Mouse (Mus musculus) midbrain, embryonic 12.5 days (tissue): ENCODE data around the gene Cacna1c. TPM values are rescaled to one million over a fixed set of nuclear protein-coding genes. Genes with fewer than 3 reads are reported as not detected.

Source experiments
- ATAC-seq: fragments of 200-750 bp; cut with Nextera tagmentation; 2 replicates; pipeline ENCODE4 v1.8.0; 2017; ENCODE audit warnings: low read depth, moderate TSS enrichment, moderate library complexity; ENCODE audit not compliant: low FRiP score
- H3K27ac ChIP-seq: fragments of 300-500 bp; sonication (generic); replicated peaks from 2 replicates; pipeline ENCODE4 v1.5.1; 2016; ENCODE audit warnings: mild to moderate bottlenecking
- H3K27me3 ChIP-seq: fragments of 300-500 bp; sonication (generic); 2 replicates; pipeline ENCODE4 v1.6.1; 2016; ENCODE audit warnings: mild to moderate bottlenecking
- H3K36me3 ChIP-seq: fragments of 300-500 bp; sonication (generic); 2 replicates; pipeline ENCODE4 v1.6.1; 2016
- H3K4me1 ChIP-seq: fragments of 300-500 bp; sonication (generic); 2 replicates; pipeline ENCODE4 v1.6.1; 2016
- H3K4me2 ChIP-seq: fragments of 300-500 bp; sonication (generic); replicated peaks from 2 replicates; pipeline ENCODE4 v1.6.1; 2016; ENCODE audit warnings: mild to moderate bottlenecking, moderate library complexity
- H3K4me3 ChIP-seq: fragments of 300-500 bp; sonication (generic); 2 replicates; pipeline ENCODE4 v1.5.1; 2016; ENCODE audit warnings: mild to moderate bottlenecking
- H3K9ac ChIP-seq: fragments of 300-500 bp; sonication (generic); replicated peaks from 2 replicates; pipeline ENCODE4 v1.6.1; 2016; ENCODE audit warnings: mild to moderate bottlenecking, moderate library complexity
- H3K9me3 ChIP-seq: fragments of 300-500 bp; sonication (generic); 2 replicates; pipeline ENCODE4 v1.6.1; 2016; ENCODE audit warnings: mild to moderate bottlenecking
- WGBS: fragments of 180-500 bp; shearing (Covaris S2); methylation state at CpG from one replicate; pipeline ENCODE4 v1.1.7; 2016; 5-methylcytosine and 5-hydroxymethylcytosine counted together
- polyA plus RNA-seq: library from polyadenylated mRNA; unstranded; fragments of >200 nt; fragmentation: Nextera tagmentation; extraction: Ambion mirVana; gene quantifications from 2 replicates; pipeline ENCODE4 v1.2.1, GENCODE M21; 2016

The Cacna1c gene
- polyA plus RNA-seq, 1 experiment from 2014 or later, result 5.1 TPM

DNA sequence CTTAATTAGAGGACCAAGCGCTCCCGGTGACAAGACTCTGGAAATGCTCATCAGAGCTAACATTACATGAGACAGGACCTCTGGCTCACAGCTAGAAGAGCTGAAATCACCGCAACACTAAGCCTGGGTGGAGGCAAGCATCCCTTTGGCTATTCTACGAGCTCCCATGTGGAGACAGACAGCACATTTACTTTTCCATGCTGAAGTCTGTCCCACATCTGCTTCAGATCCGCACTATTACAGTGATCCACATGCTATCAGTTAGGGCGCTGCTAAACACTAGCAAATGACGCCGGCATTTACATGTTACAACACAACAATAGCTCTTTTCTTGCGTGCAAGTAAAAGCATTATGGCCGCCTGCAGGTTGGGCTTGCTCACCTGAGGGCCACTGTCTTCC is 178.7 kb downstream of the Cacna1c start:
- no peak for ATAC-seq
- Histone ChIP-seq H3K27me3 (no peaks in the 10 kb centered on the region), H3K4me2 (no peak overlapping the region), H3K9me3 (no peaks in the 10 kb centered on the region), H3K36me3 (no peaks in the 10 kb centered on the region), H3K4me1 (0 out of 2 replicates have a peak, but pooled peaks cover 2% of the 10 kb centered on the region), H3K27ac (no peak overlapping the region), H3K4me3 (no peak overlapping the region), H3K9ac (no peak overlapping the region)
- 86% methylated on average over 10 of the region's 10 CpGs for WGBS

DNA sequence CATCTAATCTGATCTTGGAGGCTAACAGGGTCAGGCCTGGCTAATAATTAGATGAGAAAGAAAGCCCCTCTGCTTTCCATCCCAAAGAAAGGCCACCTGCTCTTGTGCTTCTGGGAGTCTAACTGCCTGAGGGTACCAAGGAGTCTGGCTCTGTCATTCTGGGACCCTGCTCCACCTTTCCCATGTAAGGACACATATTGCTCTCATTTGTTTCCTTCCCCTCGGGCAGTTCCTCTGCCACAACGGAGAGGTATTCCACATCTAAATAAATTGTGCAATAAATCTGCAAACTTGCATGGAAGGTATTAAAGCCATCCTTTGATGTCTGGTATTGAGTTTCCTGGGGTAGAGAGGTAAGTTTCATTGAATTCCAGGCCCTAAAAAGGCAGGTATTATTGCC is 180.9 kb downstream of the Cacna1c start:
- Histone ChIP-seq H3K27me3 (no peaks in the 10 kb centered on the region), H3K27ac (no peak overlapping the region), H3K4me1 (0 out of 2 replicates have a peak, but pooled peaks cover 2% of the 10 kb centered on the region), H3K9me3 (no peaks in the 10 kb centered on the region), H3K9ac (no peak overlapping the region), H3K36me3 (no peaks in the 10 kb centered on the region), H3K4me2 (no peak overlapping the region), H3K4me3 (no peak overlapping the region)
- WGBS, result 73% methylated on average over 2 of the region's 2 CpGs
- no peak for ATAC-seq

DNA sequence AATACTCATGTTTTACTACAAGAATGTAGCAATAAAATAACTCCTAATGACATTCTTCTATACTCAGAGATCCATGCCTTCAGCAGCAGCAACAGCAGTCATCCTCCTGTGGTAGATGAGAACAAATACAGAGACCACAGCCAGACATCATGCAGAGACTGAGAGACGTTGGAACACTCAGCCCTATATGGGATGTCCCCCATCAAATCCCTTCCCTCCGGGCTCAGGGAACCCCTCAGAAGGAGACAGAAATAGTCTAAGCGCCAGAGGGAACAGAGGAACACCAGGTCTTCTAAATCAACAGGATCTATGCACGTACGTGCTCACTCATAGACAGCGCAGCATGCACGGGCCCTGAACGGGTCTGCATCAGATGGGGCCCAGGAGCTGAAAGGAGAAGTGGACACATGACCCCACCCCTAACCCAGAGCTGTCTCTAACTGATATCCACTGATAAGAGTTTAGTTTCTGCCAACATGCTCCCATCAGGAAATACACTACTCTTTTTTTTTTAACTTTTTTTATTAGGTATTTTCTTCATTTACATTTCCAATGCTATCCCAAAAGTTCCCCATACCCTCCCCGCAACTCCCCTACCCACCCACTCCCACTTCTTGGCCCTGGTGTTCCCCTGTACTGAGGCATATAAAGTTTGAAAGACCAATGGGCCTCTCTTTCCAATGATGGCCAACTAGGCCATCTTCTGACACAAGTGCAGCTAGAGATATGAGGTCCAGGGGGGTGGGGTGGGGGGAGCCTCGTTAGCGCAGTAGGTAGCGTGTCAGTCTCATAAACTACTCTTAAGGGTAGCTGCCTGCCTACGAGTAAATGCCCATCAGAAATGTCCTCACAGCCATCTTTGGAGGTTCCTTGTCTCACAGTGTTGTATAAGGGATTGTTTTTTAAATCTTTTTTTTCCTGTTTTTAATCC is 182.8 kb downstream of the Cacna1c start:
- ATAC-seq, result no peak
- H3K4me2 ChIP-seq, result no peak overlapping the region
- no peak overlapping the region for H3K27ac ChIP-seq
- no peak overlapping the region for H3K9ac ChIP-seq
- no peak overlapping the region for H3K4me3 ChIP-seq
- WGBS, result 86% methylated on average over 13 of the region's 13 CpGs
- no peaks in the 10 kb centered on the region for H3K27me3 ChIP-seq
- H3K4me1 ChIP-seq, result 0 out of 2 replicates have a peak, but pooled peaks cover 4% of the 10 kb centered on the region
- H3K36me3 ChIP-seq, result no peaks in the 10 kb centered on the region
- no peaks in the 10 kb centered on the region for H3K9me3 ChIP-seq

DNA sequence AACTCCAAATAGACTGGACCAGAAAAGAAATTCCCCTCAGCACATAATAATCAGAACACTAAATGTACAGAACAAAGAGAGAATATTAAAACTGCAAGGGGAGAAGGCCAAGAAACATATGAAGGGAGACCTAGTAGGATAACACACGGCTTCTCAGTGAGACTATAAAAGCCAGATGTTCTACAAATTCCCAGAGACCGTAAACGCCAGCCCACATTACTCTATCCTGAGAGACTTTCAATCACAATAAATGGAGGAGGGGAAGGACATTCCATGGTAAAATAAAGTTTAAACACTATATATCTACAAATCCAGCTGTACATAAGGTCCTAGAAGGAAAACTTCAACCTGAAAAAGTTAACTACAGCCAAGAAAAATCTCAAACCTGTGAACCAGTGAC is 185.3 kb downstream of the Cacna1c start:
- H3K4me3 ChIP-seq, result no peak overlapping the region
- H3K9ac ChIP-seq, result no peak overlapping the region
- H3K27ac ChIP-seq, result no peak overlapping the region
- H3K4me2 ChIP-seq, result no peak overlapping the region
- ATAC-seq, result no peak
- H3K27me3 ChIP-seq, result no peaks in the 10 kb centered on the region
- WGBS, result 91% methylated on average over 3 of the region's 3 CpGs
- H3K36me3 ChIP-seq, result no peaks in the 10 kb centered on the region
- H3K4me1 ChIP-seq, result 0 out of 2 replicates have a peak, but pooled peaks cover 4% of the 10 kb centered on the region
- no peaks in the 10 kb centered on the region for H3K9me3 ChIP-seq

DNA sequence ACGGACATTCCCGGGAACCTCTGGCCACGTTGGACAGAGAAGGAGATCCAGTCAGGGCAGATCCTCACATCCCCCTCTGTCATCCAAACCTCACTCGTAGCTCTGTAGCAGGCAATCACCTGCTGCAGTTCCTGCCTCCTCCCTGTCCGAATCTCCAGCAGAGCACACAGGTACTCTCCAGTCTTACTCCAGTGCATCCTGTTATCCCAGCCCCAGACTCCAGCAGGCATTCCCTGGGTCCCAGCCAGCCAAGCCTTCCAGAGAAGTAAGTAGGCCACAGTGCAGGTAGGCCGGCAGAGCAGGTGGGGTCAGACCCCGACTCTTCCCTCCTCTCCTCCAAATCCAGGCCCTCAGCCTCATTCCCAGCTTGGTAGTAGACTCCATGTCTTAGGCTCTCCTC is 186.7 kb downstream of the Cacna1c start:
- H3K9me3 ChIP-seq, result no peaks in the 10 kb centered on the region
- ATAC-seq, result no peak
- no peak overlapping the region for H3K27ac ChIP-seq
- WGBS, result 91% methylated on average over 7 of the region's 7 CpGs
- H3K9ac ChIP-seq, result no peak overlapping the region
- no peaks in the 10 kb centered on the region for H3K36me3 ChIP-seq
- no peaks in the 10 kb centered on the region for H3K27me3 ChIP-seq
- no peak overlapping the region for H3K4me3 ChIP-seq
- 0 out of 2 replicates have a peak, but pooled peaks cover 4% of the 10 kb centered on the region for H3K4me1 ChIP-seq
- H3K4me2 ChIP-seq, result no peak overlapping the region

DNA sequence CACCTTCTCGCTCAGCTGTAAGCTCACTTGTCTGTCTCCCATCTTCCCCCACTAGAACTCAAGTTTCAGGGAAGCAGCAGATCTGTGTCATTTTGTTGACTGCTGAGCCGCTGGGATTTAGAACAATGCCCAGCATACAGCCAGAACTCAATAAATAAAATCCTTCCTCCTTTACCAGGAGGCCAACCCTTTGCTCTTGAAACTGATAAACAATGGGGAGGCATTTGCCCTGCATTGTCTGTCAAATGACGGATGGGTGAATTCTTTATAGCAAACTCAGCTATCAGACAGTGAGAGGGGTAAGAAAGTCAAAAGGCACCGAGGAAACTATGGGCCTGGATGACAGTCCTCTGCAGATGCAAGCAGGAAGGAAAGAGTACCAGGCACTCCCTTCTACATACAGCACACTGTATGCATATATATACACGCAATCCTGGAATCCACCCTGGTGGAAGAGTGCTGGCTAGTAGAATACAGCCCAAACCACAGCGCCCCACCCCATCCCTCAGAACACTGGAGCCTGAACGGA is 187.5 kb downstream of the Cacna1c start:
- Histone ChIP-seq H3K4me2 (no peak overlapping the region), H3K4me3 (no peak overlapping the region), H3K9ac (no peak overlapping the region), H3K36me3 (no peaks in the 10 kb centered on the region), H3K4me1 (0 out of 2 replicates have a peak, but pooled peaks cover 4% of the 10 kb centered on the region), H3K9me3 (no peaks in the 10 kb centered on the region), H3K27me3 (no peaks in the 10 kb centered on the region), H3K27ac (no peak overlapping the region)
- 66% methylated on average over 7 of the region's 7 CpGs for WGBS
- ATAC-seq, result no peak

DNA sequence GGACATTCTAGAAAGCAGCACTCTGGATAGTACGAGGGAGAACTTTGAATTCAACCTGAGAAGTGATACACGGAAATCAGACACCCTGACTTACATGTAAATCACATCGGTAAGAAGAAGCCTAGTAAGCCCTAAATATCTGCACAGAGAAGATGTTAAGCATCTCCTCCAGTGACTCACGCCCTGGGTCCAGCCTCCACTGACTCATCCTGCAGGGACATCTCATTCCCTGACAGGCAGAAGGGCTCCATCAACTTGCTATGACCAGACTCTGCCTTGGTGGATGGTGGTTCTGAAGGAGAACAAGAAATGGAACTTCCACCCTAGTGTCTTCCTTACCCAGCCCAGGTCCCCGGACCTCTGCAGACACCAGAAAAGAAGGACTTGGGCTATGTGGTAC is 191.6 kb downstream of the Cacna1c start:
- Histone ChIP-seq H3K4me3 (no peak overlapping the region), H3K27ac (no peak overlapping the region), H3K27me3 (no peaks in the 10 kb centered on the region), H3K36me3 (no peaks in the 10 kb centered on the region), H3K4me1 (0 out of 2 replicates have a peak, but pooled peaks cover 4% of the 10 kb centered on the region), H3K9me3 (no peaks in the 10 kb centered on the region), H3K4me2 (no peak overlapping the region), H3K9ac (no peak overlapping the region)
- no peak for ATAC-seq
- 92% methylated on average over 5 of the region's 5 CpGs for WGBS

DNA sequence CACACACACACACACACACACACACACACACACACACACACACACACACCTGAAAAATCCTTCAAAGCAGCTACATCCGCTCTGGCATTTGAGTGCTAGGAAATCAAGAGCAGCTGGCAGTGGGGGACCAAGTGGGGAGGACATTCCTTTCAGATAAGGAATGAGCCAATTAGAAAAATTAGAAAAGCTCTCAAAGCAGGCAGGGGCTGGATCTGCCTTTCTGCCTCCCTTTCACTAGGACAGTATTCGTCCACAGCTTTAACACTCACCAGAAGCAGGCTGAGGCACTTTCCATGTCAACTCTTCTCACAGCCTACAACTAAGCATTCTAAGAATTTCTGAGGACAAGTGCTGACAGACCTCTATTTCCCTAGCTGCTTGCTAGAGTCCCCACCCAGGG is 194.8 kb downstream of the Cacna1c start:
- Histone ChIP-seq H3K9me3 (no peaks in the 10 kb centered on the region), H3K27ac (no peak overlapping the region), H3K4me3 (no peak overlapping the region), H3K4me1 (no peaks in the 10 kb centered on the region), H3K36me3 (no peaks in the 10 kb centered on the region), H3K9ac (no peak overlapping the region), H3K4me2 (no peak overlapping the region), H3K27me3 (no peaks in the 10 kb centered on the region)
- no peak for ATAC-seq
- WGBS, result 55% methylated on average over 2 of the region's 2 CpGs

DNA sequence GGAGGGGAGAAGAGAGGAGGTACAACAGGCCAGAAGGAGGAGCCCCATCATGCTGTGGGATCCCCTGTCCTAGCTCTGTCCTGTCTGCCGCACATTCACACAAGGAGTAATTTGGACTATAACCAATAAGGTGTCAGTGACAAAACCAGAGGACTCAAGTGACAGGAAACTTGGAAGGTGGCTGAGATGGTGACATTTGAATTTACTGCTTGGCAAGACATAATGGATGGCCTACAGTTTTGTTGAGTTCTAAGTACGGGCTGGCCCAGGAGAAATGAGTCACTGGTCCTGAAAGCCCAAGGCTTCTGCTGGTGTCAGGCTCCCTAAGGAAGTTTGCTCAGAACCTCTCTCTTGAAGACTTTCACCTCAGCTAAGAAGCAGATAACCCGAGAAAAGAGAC is 196.0 kb downstream of the Cacna1c start:
- Histone ChIP-seq H3K4me3 (no peak overlapping the region), H3K9me3 (no peaks in the 10 kb centered on the region), H3K27me3 (no peaks in the 10 kb centered on the region), H3K9ac (no peak overlapping the region), H3K36me3 (no peaks in the 10 kb centered on the region), H3K4me2 (no peak overlapping the region), H3K4me1 (no peaks in the 10 kb centered on the region), H3K27ac (no peak overlapping the region)
- 68% methylated on average over 3 of the region's 3 CpGs for WGBS
- no peak for ATAC-seq

DNA sequence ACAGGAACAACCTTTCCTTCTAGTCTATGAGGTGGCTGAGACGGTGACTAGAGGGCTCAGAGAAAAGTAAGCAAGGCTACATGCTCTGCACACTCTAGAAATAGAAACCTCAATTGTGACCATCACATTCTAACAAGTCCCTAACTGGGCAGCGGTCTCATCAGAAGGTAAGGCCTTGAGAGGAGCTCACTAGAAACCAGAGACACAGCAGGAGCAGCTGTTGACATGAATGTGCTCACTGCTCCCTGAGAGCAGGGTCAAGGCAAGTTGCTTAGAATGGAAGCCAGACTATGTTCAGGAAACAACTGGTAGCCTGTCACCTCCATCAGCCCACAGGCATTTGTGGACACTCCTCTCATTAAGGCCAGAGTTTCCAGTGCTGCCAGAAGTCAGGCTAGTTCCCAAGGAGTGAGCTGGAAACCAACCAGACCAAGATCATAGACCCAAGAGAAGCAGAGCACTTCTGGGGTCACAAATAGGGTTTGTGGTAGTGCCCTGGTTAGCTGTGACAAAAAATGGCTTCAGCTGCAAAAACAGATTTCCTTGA is 196.8 kb downstream of the Cacna1c start:
- Histone ChIP-seq H3K9ac (no peak overlapping the region), H3K9me3 (no peaks in the 10 kb centered on the region), H3K27ac (no peak overlapping the region), H3K36me3 (no peaks in the 10 kb centered on the region), H3K4me1 (no peaks in the 10 kb centered on the region), H3K4me3 (no peak overlapping the region), H3K27me3 (no peaks in the 10 kb centered on the region), H3K4me2 (no peak overlapping the region)
- WGBS, result 90% methylated on average over 2 of the region's 2 CpGs
- no peak for ATAC-seq

DNA sequence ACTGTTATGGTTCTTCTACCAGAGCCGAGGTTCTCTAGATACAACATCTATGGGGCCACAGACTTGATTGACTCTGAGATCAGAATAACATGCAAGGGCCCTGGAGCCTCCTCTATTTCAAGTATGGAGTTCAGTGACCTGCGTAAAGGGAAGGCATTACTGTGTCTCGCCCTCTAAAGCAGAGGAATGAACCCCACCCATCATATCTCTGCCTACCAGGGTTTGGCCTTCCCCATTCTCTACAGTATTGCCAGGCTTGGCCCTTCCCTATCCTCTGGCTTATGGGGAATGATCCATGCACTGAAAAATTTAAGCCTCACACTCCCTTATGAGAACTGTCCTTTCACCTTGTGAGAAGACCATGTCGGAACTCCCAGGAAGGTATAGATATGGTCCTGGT is 198.8 kb downstream of the Cacna1c start:
- H3K27ac ChIP-seq, result no peak overlapping the region
- H3K4me1 ChIP-seq, result no peaks in the 10 kb centered on the region
- no peak overlapping the region for H3K9ac ChIP-seq
- 96% methylated on average over 4 of the region's 4 CpGs for WGBS
- no peaks in the 10 kb centered on the region for H3K9me3 ChIP-seq
- no peak for ATAC-seq
- no peaks in the 10 kb centered on the region for H3K27me3 ChIP-seq
- H3K4me3 ChIP-seq, result no peak overlapping the region
- no peak overlapping the region for H3K4me2 ChIP-seq
- H3K36me3 ChIP-seq, result no peaks in the 10 kb centered on the region

DNA sequence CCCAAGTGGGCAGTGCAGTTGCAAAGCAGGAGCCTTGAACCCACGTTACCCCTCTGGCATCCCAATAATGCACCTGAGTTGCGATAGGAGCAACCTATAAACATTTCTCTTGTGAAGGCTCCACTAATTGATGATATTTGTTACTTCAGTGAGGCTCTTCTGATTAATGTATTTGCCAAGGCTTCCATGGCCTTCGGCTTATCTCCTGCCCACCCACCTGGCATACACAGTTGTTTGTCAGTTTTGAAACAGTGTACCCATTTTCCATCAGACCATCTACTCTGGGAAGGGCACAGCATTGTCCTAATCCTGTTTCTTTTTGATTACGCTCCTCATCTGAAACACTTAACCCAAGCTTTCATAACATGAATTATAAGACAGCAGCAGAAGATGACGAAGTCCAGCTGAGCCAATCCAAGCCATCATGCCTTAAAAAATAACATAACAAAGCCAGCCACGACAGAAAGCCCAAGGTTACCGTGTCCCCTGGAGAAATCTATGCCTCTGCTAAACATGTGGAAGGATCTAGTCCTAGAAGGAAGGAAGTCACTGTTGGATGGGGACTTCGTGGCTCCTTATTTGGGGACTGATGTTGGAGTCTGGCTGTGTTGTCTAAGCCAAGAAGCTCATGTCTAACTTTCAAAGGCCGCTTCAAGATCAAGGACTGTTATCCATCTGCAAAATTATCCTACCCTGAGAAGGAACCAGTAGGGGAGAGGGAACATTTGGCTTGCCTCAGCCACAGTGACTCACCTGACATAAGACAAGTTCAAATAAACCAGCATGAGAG is 201.8 kb downstream of the Cacna1c start:
- Histone ChIP-seq H3K4me2 (no peak overlapping the region), H3K27me3 (no peaks in the 10 kb centered on the region), H3K4me1 (no peaks in the 10 kb centered on the region; the same call in 1 of the 2 replicates), H3K27ac (no peak overlapping the region), H3K9me3 (no peaks in the 10 kb centered on the region), H3K4me3 (no peak overlapping the region), H3K36me3 (no peaks in the 10 kb centered on the region), H3K9ac (no peak overlapping the region)
- ATAC-seq, result no peak
- 89% methylated on average over 9 of the region's 9 CpGs for WGBS
